Mouse (Mus musculus) kidney, postnatal 0 days (tissue): ENCODE data around the gene Tbcel. TPM values are rescaled to one million over a fixed set of nuclear protein-coding genes. Genes with fewer than 3 reads are reported as not detected.

ENCODE experiments used
- ATAC-seq: fragments of 200-750 bp; cut with Nextera tagmentation; replicated peaks from 2 replicates; pipeline ENCODE4 v1.8.0; 2017; ENCODE audit warnings: low read depth, moderate number of reproducible peaks, moderate TSS enrichment, moderate library complexity; ENCODE audit not compliant: low FRiP score
- DNase-seq: peaks from one replicate; pipeline ENCODE4 v3.0.0-alpha.2; 2016; ENCODE audit warnings: low spot score
- H3K27ac ChIP-seq: fragments of 300-500 bp; sonication (generic); 2 replicates; pipeline ENCODE4 v1.5.1; 2014; ENCODE audit warnings: mild to moderate bottlenecking
- H3K27me3 ChIP-seq: fragments of 300-500 bp; sonication (generic); 2 replicates; pipeline ENCODE4 v1.6.1; 2014; ENCODE audit warnings: low read length, mixed read lengths; ENCODE audit not compliant: insufficient read depth
- H3K36me3 ChIP-seq: fragments of 300-500 bp; sonication (generic); 2 replicates; pipeline ENCODE4 v1.6.1; 2014; ENCODE audit warnings: low read length, mixed read lengths; ENCODE audit not compliant: insufficient read depth
- H3K4me1 ChIP-seq: fragments of 300-500 bp; sonication (generic); replicated peaks from 2 replicates; pipeline ENCODE4 v1.6.1; 2014; ENCODE audit warnings: antibody characterized with exemption, low read length, mixed read lengths; ENCODE audit not compliant: insufficient read depth
- H3K4me2 ChIP-seq: fragments of 300-500 bp; sonication (generic); 2 replicates; pipeline ENCODE4 v1.6.1; 2014; ENCODE audit warnings: mild to moderate bottlenecking, low read length, moderate library complexity, mixed read lengths
- H3K4me3 ChIP-seq: fragments of 300-500 bp; sonication (generic); replicated peaks from 2 replicates; pipeline ENCODE4 v1.5.1; 2014; ENCODE audit warnings: low read depth, low read length
- H3K9ac ChIP-seq: fragments of 300-500 bp; sonication (generic); 2 replicates; pipeline ENCODE4 v1.6.1; 2014; ENCODE audit warnings: low read depth, low read length
- H3K9me3 ChIP-seq: fragments of 300-500 bp; sonication (generic); replicated peaks from 2 replicates; pipeline ENCODE4 v1.6.1; 2016; ENCODE audit warnings: low read length, inconsistent platforms, mixed read lengths
- CTCF ChIP-seq: IDR thresholded peaks from 2 replicates; pipeline ENCODE4 v1.5.1; 2016; ENCODE audit warnings: antibody characterized with exemption, low read depth, mild to moderate bottlenecking, moderate library complexity
- WGBS: fragments of 180-500 bp; shearing (Covaris S2); extraction: QIAGEN DNeasy Blood & Tissue Kit; methylation state at CpG from one replicate; pipeline ENCODE4 v1.1.7; 2014; 5-methylcytosine and 5-hydroxymethylcytosine counted together
- polyA plus RNA-seq: library from polyadenylated mRNA; unstranded; fragments of >200 nt; fragmentation: Nextera tagmentation; extraction: Ambion mirVana; gene quantifications from 2 replicates; pipeline ENCODE4 v1.2.1, GENCODE M21; 2015

Tbcel gene
- polyA plus RNA-seq, 1 experiment from 2014 or later, result 6.0 TPM

DNA sequence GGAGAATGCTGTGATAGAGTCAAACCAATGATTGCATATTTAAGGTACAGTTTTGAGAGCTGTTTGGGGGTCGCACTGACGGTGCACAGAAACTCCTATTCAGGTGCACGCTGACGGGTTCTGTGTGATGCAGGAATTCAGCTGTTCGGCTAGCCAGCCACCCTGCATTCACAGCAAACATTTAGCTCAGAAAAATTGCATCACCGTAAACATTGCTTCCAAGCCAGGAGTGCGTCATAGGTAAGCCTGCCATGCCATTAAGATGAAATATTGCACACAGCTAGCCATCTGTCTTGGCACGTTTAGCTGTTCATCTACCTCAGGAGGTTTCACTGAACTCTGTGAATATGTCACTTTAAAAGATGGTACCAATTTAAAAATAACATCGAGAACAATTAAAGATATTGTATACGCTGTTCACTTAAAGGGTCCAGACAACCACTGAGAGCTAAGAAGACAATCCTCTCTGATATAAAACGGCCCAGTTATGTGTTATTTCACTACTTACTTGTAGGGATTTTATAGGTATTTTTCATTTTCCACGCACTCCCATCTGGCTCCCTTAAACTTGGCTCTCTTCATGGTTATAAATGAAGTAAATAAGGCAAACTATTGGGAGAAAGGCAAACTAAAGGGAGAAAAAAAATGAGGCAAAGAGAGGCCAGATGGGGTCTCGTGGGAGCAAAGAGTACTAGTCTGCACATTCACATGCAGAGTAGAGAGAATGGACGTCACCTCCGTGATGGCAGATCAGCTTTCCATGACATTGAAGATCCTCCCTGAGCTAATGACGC is 16.8 kb downstream of the Tbcel start:
- H3K36me3 ChIP-seq, result no peaks in the 10 kb centered on the region
- DNase-seq (no peak), ATAC-seq (no peak)
- H3K4me2 ChIP-seq, result no peak overlapping the region
- no peaks in the 10 kb centered on the region for H3K4me1 ChIP-seq
- no peaks in the 10 kb centered on the region for H3K27me3 ChIP-seq
- H3K4me3 ChIP-seq, result no peak overlapping the region
- H3K27ac ChIP-seq, result no peak overlapping the region
- no peaks in the 10 kb centered on the region for H3K9me3 ChIP-seq
- no peak for TF ChIP-seq CTCF
- no peak overlapping the region for H3K9ac ChIP-seq
- 64% methylated on average over 16 of the region's 16 CpGs for WGBS

DNA sequence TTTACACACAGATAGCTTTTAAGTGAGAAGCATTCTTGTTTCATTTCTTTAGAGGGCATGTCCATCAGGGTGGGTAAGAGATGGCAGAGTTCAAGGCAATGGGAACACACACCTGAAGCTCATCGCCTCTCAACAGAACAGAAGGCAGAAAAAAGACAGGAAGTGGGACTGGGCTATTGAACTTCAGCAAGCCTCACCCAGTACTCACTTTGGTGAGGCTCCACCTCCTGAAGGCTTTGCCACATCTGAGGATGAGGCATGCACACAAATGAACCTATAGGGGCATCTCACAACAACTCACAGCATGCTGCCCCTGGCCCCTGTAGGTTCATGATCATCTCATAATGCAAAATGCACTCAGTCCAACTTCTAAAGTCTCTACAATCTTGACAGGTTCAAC is 19.5 kb downstream of the Tbcel start:
- TF ChIP-seq CTCF, result no peak
- no peaks in the 10 kb centered on the region for H3K27me3 ChIP-seq
- no peak overlapping the region for H3K4me3 ChIP-seq
- H3K4me2 ChIP-seq, result no peak overlapping the region
- H3K9ac ChIP-seq, result no peak overlapping the region
- no peak for ATAC-seq
- no peaks in the 10 kb centered on the region for H3K4me1 ChIP-seq
- 86% methylated on average over 1 of the region's 1 CpGs for WGBS
- H3K27ac ChIP-seq, result no peak overlapping the region
- DNase-seq, result no peak
- H3K36me3 ChIP-seq, result no peaks in the 10 kb centered on the region
- H3K9me3 ChIP-seq, result no peaks in the 10 kb centered on the region

DNA sequence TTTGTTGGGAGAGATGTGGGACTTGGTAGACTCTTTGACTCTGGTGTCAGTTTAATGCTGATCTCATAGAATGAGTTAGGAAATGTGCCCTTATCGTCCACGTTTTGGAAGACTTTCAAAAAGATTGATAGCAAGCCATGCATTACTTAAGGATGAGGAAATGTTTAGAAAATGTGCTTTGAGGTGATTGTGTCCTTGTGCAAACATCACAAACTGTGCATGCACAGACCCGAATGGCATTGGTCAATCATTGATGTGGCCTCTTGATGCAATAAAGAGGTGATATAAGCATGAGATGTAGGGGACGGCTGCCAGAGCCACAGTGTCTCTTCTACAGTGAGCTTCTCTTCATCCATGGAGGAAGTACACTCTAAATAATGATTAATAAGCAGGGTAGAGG is 20.7 kb downstream of the Tbcel start:
- Histone ChIP-seq H3K9me3 (no peaks in the 10 kb centered on the region), H3K27me3 (no peaks in the 10 kb centered on the region), H3K27ac (no peak overlapping the region), H3K4me2 (no peak overlapping the region), H3K9ac (no peak overlapping the region), H3K4me1 (no peaks in the 10 kb centered on the region), H3K36me3 (no peaks in the 10 kb centered on the region), H3K4me3 (no peak overlapping the region)
- 56% methylated on average over 4 of the region's 4 CpGs for WGBS
- no peak for DNase-seq
- ATAC-seq, result no peak
- no peak for TF ChIP-seq CTCF

DNA sequence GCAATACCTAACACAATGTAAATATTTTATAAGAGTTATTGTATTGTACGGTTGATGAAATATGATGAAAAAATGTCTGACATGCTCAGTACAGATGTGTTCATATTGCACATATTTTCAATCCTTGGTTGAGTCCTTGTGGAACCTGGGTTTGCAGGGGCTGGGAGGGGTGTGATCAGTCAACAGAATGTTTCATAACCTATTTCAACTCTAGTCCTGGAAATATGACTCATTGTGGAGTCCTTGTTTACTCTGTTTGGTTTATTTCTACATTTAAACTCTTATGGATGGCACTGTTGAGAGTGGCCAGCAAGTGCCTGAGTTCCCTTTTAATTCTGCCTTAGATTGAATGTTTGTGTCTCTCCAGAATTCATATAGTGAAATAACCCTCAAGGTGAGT is 22.9 kb downstream of the Tbcel start:
- Histone ChIP-seq H3K4me2 (no peak overlapping the region), H3K27me3 (no peaks in the 10 kb centered on the region), H3K27ac (no peak overlapping the region), H3K9ac (no peak overlapping the region), H3K4me1 (no peaks in the 10 kb centered on the region), H3K9me3 (no peaks in the 10 kb centered on the region), H3K4me3 (no peak overlapping the region), H3K36me3 (no peaks in the 10 kb centered on the region)
- TF ChIP-seq CTCF, result no peak
- DNase-seq (no peak), ATAC-seq (no peak)
- 87% methylated on average over 1 of the region's 1 CpGs for WGBS

DNA sequence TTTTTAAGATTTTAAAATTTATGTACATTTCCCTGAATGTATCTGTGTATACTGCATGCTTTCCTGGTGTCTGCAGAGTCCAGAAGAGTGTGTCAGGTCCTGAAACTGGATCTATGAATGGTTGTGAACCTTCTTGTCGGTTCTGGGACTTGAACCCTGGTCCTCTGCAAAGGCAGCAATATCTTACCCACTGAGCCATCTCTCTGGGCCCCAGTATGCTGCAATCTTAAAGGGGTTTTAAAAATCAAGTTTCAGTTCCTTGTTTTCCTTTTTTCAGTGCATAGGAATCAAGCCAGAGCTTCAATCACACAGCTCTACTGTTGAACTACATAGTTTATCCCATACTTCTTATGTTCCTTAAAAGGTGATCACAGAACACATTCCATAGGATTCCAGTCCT is 24.7 kb downstream of the Tbcel start:
- WGBS, result 75% methylated on average over 1 of the region's 1 CpGs
- no peak overlapping the region for H3K27ac ChIP-seq
- TF ChIP-seq CTCF, result no peak
- ATAC-seq, result no peak
- H3K9me3 ChIP-seq, result no peaks in the 10 kb centered on the region
- H3K4me2 ChIP-seq, result no peak overlapping the region
- no peaks in the 10 kb centered on the region for H3K4me1 ChIP-seq
- H3K27me3 ChIP-seq, result no peaks in the 10 kb centered on the region
- no peak for DNase-seq
- no peaks in the 10 kb centered on the region for H3K36me3 ChIP-seq
- H3K9ac ChIP-seq, result no peak overlapping the region
- H3K4me3 ChIP-seq, result no peak overlapping the region

DNA sequence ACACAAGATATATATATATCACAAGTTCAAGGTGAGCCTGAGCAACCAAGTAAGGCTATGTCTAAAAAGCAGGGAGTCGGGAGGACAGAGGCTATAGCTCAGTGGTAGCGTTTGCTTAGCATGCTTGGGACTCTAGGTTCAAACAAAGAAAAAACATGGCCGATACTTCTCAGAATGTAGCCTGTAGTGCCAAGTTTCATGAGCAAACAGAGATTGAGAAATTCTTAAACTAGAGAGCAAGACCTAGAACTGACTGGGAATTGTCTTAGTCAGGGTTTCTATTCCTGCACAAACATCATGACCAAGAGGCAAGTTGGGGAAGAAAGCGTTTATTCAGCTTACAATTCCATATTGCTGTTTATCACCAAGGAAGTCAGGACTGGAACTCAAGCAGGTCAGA is 31.4 kb downstream of the Tbcel start:
- no peaks in the 10 kb centered on the region for H3K36me3 ChIP-seq
- H3K27ac ChIP-seq, result no peak overlapping the region
- no peaks in the 10 kb centered on the region for H3K9me3 ChIP-seq
- H3K4me1 ChIP-seq, result peaks cover 5% of the 10 kb centered on the region; the same call in 1 of the 2 replicates
- H3K27me3 ChIP-seq, result no peaks in the 10 kb centered on the region
- no peak overlapping the region for H3K9ac ChIP-seq
- WGBS, result 87% methylated on average over 4 of the region's 4 CpGs
- H3K4me2 ChIP-seq, result no peak overlapping the region
- ATAC-seq (no peak), DNase-seq (no peak)
- no peak for TF ChIP-seq CTCF
- no peak overlapping the region for H3K4me3 ChIP-seq
